Mouse (Mus musculus) Muller cell, postnatal 12 days (primary cell): ENCODE data around the gene Kremen1.

Experiments used
- DNase-seq: peaks from one replicate; pipeline ENCODE4 v3.0.0-alpha.2; 2015; ENCODE audit errors: inconsistent ontology term

The Kremen1 gene

DNA sequence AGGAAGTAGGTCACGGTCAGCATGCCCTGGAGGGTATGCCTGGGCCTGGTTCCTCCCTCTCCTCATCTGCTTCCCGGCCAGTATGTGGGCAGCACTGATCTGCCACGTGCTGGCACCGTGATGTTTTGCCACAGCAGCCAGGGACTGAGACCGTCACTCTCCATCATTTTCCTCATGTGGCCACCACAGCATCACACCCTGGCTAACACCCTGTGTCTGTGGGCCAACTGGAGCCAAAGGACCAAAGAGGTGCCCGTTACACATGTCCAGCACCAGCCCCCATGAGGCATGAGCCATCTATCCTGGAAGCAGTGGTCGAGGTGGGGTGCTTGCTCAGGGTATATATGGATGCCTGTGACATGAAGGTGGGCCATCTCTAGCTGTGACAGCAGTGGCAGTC is 86.2 kb downstream of the Kremen1 start:
- no peak for DNase-seq

DNA sequence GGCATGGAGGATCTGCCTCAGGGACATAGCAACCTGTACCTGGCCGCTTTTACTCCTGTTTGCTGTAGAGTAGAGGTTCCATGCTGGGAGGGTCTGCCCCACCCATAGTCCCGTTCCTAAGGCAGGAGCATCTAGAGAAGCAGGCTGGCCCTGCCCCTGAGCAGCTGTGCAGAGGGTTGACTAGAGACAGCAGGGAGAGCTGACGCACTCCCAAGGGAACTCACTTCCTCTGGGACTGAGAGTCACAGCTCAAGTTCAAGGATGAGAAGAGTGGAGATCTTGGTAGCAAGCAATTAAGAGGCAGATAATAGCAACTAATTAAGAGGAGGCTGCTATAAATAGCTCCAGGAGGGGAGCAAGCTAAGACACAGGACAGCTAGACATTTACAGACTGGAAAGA is 88.5 kb downstream of the Kremen1 start:
- no peak for DNase-seq

DNA sequence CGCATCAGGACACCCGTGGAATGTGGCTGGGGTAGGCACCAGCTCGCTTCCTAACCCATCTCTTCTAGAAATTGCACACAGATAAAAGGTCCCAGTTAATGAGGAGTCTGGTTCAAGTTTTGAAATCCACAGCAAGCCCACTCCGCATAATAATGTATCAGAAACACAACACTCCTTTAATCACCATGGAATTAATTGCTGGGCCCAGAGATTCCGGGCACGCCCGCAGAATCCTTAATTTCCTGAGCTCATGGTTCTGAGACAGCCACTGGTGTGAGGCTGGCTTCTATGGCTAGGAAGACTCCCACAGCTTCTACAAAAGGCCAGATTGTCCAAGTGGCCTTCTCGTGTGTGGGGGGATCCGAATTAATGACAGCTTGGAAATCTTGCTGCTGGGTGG is 94.0 kb downstream of the Kremen1 start:
- peak; percentile 85 for DNase-seq

DNA sequence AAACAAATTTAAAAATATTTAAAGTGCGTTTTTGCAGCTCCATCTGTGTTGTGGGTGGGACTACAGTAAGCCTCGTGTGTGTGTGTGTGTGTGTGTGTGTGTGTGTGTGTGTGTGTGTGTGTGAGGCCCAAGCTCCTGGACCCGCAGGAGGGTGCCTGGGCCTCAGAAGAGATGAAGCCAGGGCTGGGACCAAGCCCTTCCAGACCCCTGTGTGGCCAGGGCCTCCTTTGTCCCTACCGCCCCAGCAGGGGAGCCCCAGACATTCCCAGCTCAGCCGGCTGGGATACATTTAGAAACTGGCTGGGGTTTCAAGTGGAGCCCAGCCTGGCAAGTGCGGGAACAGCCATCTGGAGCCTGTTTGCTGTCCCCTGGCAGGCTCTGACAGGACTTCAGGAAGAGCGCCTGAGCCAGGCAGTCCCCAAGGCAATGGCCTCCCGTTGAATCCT is 95.9 kb downstream of the Kremen1 start:
- peak; percentile 68 for DNase-seq

DNA sequence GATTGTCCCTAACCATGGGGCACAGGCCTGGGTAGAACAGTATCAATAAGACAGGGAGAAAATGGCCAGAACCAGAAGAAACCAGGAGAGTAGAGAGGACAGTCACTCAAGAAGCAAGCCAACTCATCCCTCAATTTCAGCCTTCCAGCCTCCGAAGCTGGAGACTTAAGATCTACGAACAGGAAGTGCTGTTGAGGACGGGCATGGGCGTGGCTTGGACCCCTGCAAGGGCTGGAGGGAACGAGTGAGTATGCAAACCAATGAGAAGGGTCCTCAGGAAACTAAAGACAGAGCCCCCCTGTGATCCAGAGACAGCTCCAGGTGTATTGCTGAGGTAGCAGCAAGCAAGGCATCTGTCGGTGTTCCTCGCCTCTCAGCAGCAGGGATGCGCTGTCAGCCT is 97.0 kb downstream of the Kremen1 start:
- DNase-seq: no peak

DNA sequence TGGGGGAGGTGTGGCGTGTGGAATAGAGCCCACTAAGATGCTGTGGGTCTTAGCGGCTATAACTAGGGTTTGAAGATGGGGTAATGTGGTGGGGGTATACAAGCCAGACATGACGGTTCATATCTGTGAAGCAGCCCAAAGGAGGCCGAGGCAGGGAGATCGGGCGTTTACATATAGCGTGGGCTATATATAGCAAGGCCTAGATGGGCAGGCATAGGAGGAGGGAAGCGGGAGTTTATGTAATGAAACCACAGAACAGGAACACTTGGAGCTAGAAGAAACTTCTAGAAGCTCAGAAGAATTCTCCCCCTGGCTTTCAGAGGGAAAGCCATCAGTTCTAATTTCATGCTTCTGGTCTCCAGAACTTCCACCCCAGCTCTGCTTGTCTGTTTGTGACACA is 97.9 kb downstream of the Kremen1 start:
- DNase-seq: no peak

DNA sequence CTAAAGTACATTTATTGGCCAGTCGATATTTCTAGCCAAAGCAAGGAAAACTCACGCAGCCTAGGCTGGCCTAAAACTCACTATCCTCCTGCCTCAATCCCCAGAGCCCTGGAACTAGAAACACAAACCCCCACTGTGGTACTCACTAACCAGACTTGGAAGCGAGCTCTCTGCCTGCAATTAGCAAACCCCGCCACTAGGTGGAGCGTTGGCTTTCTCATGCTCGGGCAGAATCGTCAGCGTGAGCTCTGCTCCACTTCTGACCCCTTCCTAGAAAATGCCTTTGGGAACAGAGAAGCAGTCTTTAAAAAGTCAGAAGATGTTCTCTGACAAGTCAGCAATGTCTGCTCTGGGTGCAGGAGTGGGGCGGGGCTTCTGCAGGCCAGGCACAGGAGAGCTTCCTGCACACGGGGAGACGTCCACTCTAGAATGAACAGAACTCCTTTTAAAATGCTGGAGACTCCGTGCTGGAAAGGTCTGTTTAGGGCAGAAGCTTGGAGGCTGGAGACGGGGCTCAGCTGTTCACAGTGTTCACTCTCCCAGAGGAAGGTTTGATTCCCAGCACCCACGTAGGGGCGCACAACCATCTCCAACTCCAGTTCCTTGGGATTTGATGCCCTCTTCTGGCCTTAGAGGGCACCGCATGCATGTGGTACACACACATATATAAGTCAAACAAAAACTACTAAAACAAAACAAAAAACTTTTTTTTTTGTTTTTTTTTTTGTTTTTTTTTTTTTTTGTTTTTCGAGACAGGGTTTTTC is 100.5 kb downstream of the Kremen1 start:
- DNase-seq: no peak

DNA sequence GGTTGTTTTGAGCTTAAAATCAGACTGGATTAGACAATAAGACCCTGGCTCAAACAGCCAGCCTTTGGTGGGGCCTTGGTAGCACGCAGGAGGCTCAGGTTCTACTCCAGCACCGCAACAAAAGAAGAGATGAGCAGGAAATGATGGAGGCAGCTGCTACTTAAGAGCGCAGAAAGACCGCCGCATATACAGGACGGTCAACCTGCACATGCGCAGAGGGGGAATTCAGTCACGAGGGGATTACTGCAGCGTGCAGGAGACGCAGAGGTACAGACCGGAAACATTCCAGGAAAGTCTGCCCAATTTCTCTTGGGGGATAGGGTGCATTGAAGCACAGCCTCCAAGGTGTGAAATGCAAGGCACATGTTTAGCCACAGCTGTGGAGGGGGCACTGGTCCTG is 103.3 kb downstream of the Kremen1 start:
- no peak for DNase-seq

DNA sequence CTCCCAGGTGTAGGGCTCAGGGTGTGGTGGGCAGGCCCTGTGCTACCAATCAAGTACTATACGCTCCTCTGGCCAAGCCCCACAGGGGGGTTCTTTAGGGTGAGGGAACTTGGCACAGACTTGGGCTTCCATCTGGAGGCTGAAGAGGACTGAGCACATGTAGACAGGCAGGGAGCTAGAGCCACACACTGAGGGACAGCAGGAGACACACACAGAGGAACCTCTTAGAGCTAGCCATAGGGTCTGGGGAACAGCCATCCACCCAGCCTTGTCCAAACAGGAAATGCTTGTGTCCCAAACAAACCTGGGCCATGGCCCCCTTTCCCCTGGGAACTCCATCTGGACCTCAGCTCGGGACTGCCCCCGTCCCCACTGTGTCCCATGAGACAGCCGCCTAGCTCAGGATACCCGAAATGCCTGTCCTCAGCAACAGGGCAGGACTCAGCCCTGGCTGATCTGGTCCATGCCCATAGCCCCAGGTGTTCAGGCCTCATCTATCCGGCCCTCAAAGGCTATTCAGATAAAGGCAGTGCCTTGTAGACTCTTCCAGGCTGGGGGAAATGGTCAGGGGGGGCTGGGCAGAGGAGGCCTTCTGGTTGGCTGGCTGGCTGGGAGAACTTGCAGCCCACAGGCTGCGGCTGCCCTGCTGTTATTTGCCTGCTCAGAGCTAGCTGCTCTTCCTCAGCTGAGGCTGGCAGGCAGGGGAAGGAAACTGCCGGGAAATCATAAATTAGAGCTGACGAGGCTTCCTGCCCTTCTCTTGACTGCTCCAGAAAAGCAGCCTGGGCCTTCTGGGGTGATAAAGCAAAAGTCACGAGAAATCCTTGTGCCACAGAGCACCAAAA is 106.2 kb downstream of the Kremen1 start:
- no peak for DNase-seq

DNA sequence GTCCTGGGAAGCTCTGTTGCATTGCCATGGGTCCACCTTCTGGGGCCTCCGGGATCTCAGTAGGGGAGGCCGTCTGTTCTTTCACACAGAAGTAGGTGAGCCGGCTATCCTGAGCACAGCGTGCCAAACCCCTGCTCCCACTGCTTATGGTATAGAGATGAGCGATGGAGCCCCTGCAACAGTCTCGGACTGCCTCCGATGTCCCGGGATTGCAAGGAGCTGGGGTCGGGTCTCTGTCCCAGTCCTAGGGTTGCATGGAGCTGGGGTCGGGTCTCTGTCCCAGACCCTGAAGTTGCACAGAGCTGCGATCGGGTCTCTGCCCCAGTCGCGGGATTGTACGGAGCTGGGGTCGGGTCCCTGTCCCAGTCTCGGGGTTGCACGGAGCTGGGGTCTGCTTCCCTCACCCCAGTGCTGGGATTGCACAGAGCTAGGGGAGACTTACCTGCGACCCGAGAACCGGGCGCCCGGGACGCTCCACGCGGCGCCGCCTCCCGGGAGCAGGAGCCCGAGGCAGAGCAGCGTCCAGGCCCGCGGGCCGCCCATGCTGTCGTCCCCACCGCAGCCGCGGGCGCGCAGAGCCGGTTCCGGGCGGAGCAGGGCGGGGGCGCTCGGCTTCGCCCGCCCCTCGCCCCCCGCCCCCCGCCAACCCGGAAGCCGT is 109.5 kb downstream of the Kremen1 start, which contains the start of gene Emid1:
Gene Emid1, minus strand, starts transcription at position 578 of the 658 bp plus-strand sequence.
- DNase-seq: peak; percentile 46

DNA sequence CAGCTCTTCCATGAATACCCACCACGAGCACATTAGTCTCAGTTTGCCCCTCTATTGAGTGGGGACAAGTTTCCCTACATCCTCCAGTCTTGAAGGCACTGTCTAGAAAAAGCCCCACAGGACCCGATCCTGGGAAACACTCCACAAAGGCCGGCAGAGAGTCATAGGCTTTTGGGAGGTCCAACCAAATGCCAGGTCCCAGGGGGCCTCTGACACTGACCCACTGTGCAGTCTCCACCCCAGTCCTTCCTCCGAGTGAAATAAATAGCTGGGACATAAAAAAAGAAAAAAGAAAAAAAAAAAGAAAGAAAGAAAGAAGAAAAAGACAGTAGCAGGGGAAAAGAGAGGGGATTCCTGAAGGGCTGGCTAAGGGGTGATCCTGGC is 110.1 kb downstream of the Kremen1 start:
- no peak for DNase-seq

DNA sequence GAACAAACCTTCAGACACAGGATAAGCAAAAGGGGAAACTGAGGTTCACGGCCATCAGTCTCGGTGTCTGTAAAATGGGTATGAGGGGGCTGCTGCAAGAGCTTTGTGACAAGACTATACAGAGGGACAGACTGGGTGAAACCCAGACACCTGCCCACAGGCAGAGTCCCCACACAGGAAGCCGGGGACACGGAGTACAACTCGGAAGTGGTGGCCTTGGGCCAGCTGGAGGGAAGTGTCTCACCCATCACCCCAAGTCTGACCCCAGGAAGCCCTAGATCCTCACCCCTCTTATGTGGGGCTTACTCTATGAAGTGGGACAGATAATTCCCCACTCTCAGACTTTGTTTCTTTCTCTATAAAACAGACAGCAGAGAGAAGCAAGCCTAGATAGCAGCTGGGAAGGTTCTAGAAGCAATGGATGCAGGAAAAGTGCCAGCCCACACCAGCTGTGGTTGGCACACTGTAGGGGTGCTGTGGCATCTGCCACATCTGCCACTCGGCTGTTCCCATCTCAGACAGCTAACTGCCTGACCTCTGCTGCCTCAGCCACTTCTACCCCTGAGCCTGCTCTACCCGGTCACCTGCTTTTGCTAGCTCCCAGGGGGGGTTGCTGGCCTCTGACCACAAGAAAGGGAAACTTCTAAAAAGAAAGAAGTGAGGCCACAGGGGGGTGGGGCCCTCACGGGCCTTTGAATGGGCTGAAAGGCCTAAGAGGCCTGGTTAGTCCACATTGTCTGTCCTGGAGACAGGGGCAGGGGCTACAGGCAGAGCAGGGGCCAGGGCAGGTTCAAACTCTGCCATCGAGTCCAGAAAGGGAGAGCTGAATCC is 110.7 kb downstream of the Kremen1 start:
- peak; percentile 18 for DNase-seq

DNA sequence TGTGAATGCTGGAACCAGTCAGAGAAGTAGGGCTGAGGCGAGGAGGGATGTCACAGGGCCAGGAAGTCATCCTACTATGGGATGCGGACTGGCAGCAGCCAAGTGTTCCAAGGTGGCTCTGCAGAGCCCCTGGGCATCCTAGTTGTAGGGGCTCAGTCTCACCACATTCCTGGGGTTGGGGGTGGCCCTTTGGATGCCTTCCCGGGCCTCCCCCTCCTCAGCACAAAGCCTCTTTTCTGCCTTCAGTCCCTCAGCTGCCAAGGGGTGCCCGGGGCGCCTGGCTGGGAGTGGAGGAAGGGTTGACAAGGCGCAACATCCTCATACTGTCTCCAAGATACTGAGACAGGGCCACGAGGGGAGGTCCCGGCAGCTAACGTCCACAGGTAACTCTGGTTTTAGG is 111.4 kb downstream of the Kremen1 start:
- DNase-seq: peak; percentile 35

DNA sequence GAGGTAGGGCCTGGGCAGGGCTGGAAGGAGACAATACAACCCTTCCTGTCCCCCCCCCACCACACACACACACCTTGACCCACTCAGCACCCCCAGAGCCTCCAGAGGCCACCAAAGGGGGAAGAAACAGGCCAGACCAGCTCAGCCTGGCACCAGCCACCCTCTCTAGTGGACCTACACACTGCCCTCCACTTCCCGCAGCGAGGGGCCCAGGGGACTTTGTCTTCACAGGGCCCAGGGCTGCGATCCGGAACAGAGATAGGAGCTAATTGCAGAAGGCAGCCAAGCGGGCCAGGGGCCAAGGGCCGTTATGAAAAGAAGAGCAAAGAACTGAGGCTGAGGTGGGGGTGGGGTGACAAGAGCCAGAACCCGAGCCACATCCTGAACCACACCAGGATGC is 112.1 kb downstream of the Kremen1 start:
- DNase-seq: peak; percentile 47

DNA sequence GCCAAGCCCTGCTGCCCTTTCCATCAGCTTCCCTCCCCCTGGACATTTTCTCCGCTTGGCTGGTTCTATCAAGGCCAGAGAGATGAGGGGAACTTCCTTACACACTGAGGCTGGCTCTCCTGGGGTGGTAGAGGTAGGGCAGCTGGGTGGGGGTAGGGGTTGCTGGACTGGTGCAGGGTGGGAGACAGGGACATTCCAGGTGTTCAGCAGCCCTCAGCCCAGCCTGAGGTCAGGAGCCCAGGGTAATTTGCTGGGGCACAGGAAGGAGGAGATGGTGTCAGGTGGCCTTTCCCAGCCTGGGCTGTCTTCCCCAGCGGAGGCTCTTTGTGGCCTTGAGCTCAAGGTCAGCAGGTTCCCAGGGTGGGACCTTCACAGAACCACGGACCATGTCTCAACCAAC is 115.8 kb downstream of the Kremen1 start:
- DNase-seq: no peak

DNA sequence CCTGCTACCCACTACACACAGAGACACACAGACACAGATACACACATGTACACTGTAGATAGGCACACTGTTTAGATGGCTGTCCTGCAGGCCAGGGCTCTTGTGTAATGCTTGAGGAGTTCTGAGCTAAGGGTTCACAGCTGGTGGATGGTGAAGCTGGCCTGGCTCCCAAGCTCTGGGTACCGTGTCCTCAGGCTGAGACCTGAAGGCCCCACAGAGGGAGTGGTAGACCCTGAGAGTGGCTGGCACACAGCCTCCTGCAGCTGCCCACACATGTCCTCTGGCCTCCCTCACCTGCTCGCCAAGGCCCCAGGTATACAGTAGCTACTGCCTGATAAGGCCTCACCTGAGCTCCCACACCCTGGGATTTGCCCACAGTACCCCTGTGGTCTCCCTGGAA is 119.4 kb downstream of the Kremen1 start:
- no peak for DNase-seq
